Mouse (Mus musculus): Measurements from ENCODE around the gene Rad51b. TPM values are rescaled to one million over a fixed set of nuclear protein-coding genes. Genes with fewer than 3 reads are reported as not detected.

Rad51b gene
- total RNA-seq, 2 experiments from 2014 or later = 0.23 to 0.26 TPM

- DNase-seq (ENCODE audit: low spot score in 2 of 2) = no peak
These were observed 263.1 kb downstream of the Rad51b start for GRCm38 (mm10) chr12:79560084-79560699.

- DNase-seq (ENCODE audit: low spot score in 2 of 2) = no peak
These were observed 263.8 kb downstream of the Rad51b start for GRCm38 (mm10) chr12:79560893-79561292.

GRCm38 (mm10) chr12:79574159-79575040, 277.3 kb downstream of the Rad51b start:
- no peak for DNase-seq (ENCODE audit: low spot score in 2 of 2)

GRCm38 (mm10) chr12:79575041-79575541, 278.0 kb downstream of the Rad51b start:
- DNase-seq (ENCODE audit: low spot score in 2 of 2) = no peak

- no peak for DNase-seq (ENCODE audit: low spot score in 2 of 2)
These were observed 280.4 kb downstream of the Rad51b start for GRCm38 (mm10) chr12:79577525-79577924.

GRCm38 (mm10) chr12:79579018-79579585, 282.0 kb downstream of the Rad51b start:
- no peak for DNase-seq (ENCODE audit: low spot score in 2 of 2)

GRCm38 (mm10) chr12:79579837-79580236, 282.8 kb downstream of the Rad51b start:
- no peak for DNase-seq (ENCODE audit: low spot score in 2 of 2)

GRCm38 (mm10) chr12:79584556-79585307, 287.6 kb downstream of the Rad51b start:
- no peak for DNase-seq (ENCODE audit: low spot score in 2 of 2)

- no peak for DNase-seq (ENCODE audit: low spot score in 2 of 2)
These were observed 288.3 kb downstream of the Rad51b start for GRCm38 (mm10) chr12:79585336-79585735.

- no peak for DNase-seq (ENCODE audit: low spot score in 2 of 2)
These were observed 291.7 kb downstream of the Rad51b start for GRCm38 (mm10) chr12:79588831-79589230.

- DNase-seq (ENCODE audit: low spot score in 2 of 2) = no peak
These were observed 295.1 kb downstream of the Rad51b start for GRCm38 (mm10) chr12:79592206-79592605.

GRCm38 (mm10) chr12:79596842-79597241, 299.8 kb downstream of the Rad51b start:
- no peak for DNase-seq (ENCODE audit: low spot score in 2 of 2)

GRCm38 (mm10) chr12:79597351-79597750, 300.3 kb downstream of the Rad51b start:
- DNase-seq (ENCODE audit: low spot score in 2 of 2) = no peak

GRCm38 (mm10) chr12:79597786-79598185, 300.7 kb downstream of the Rad51b start:
- DNase-seq (ENCODE audit: low spot score in 2 of 2) = no peak

GRCm38 (mm10) chr12:79598496-79598895, 301.4 kb downstream of the Rad51b start:
- DNase-seq (ENCODE audit: low spot score in 2 of 2) = no peak

GRCm38 (mm10) chr12:79598901-79599300, 301.8 kb downstream of the Rad51b start:
- DNase-seq (ENCODE audit: low spot score in 2 of 2) = no peak

- peak in 1 of 2 experiments; percentile 6 for DNase-seq (ENCODE audit: low spot score in 2 of 2)
These were observed 303.2 kb downstream of the Rad51b start for GRCm38 (mm10) chr12:79600149-79600769.

GRCm38 (mm10) chr12:79602641-79603040, 305.6 kb downstream of the Rad51b start:
- DNase-seq (ENCODE audit: low spot score in 2 of 2) = no peak

- DNase-seq (ENCODE audit: low spot score in 2 of 2) = no peak
These were observed 307.8 kb downstream of the Rad51b start for GRCm38 (mm10) chr12:79604850-79605249.

- no peak for DNase-seq (ENCODE audit: low spot score in 2 of 2)
These were observed 309.1 kb downstream of the Rad51b start for GRCm38 (mm10) chr12:79606197-79606631.
